Mouse (Mus musculus) spleen, adult 2 months (tissue): ENCODE data around the gene Rrm2.

Source experiments
- CTCF ChIP-seq: fragments of 200-500 bp; IDR thresholded peaks from 2 replicates; pipeline ENCODE4 v1.5.1; 2011; ENCODE audit warnings: mild to moderate bottlenecking, inconsistent platforms; ENCODE audit not compliant: insufficient read depth, insufficient read length, insufficient replicate concordance; ENCODE audit errors: extremely low read depth
- POLR2A ChIP-seq: fragments of 200-500 bp; IDR thresholded peaks from 2 replicates; pipeline ENCODE4 v1.6.1; 2011; ENCODE audit warnings: low read depth, low read length, inconsistent platforms

DNA sequence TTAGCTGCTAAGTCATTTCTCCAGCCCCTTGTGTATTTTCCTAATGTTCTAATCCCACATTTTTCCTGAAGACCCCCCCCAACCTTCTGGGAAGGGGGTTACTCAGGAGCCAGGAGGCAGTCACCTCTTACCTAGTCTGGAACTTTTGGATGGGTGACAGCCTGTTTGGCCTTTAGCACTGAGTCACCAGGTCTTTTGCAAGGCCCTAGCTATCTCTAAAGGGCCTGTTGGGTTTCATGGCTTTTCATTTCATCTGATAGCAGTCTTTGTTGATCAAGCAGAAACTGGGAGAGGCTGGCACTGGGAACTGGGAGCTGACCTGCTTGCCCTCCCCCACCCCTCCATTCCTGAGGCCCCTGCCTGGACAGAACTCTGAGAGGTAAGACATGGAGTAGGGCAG is 49.3 kb downstream of the Rrm2 start:
- no peak for TF ChIP-seq POLR2A
- no peak for TF ChIP-seq CTCF
